Mouse (Mus musculus) midbrain, embryonic 14.5 days (tissue): ENCODE results near the gene Tinf2. TPM values are rescaled to one million over a fixed set of nuclear protein-coding genes. Genes with fewer than 3 reads are reported as not detected.

Experiments
- ATAC-seq: fragments of 200-750 bp; cut with Nextera tagmentation; 2 replicates; pipeline ENCODE4 v1.8.0; 2017; ENCODE audit warnings: moderate number of reproducible peaks, moderate library complexity; ENCODE audit not compliant: low FRiP score, low TSS enrichment
- DNase-seq: peaks from one replicate; pipeline ENCODE4 v3.0.0-alpha.2; 2015
- H3K27ac ChIP-seq: fragments of 300-500 bp; sonication (generic); replicated peaks from 2 replicates; pipeline ENCODE4 v1.5.1; 2014; ENCODE audit warnings: mild to moderate bottlenecking, low read depth, low read length, moderate library complexity
- H3K27me3 ChIP-seq: fragments of 300-500 bp; sonication (generic); 2 replicates; pipeline ENCODE4 v1.6.1; 2014; ENCODE audit warnings: low read length, control low read depth, mixed read lengths; ENCODE audit not compliant: control insufficient read depth, insufficient read depth
- H3K36me3 ChIP-seq: fragments of 300-500 bp; sonication (generic); 2 replicates; pipeline ENCODE4 v1.6.1; 2014; ENCODE audit warnings: low read length, control low read depth; ENCODE audit not compliant: control insufficient read depth, insufficient read depth
- H3K4me1 ChIP-seq: fragments of 300-500 bp; sonication (generic); 2 replicates; pipeline ENCODE4 v1.6.1; 2014; ENCODE audit warnings: mild to moderate bottlenecking, antibody characterized with exemption, low read length, control low read depth; ENCODE audit not compliant: control insufficient read depth, insufficient read depth
- H3K4me2 ChIP-seq: fragments of 300-500 bp; sonication (generic); 2 replicates; pipeline ENCODE4 v1.6.1; 2014; ENCODE audit warnings: mild to moderate bottlenecking, low read length, moderate library complexity
- H3K4me3 ChIP-seq: fragments of 300-500 bp; sonication (generic); replicated peaks from 2 replicates; pipeline ENCODE4 v1.5.1; 2014; ENCODE audit warnings: low read depth, low read length
- H3K9ac ChIP-seq: fragments of 300-500 bp; sonication (generic); replicated peaks from 2 replicates; pipeline ENCODE4 v1.6.1; 2014; ENCODE audit warnings: mild to moderate bottlenecking, low read length, moderate library complexity
- H3K9me3 ChIP-seq: fragments of 300-500 bp; sonication (generic); 2 replicates; pipeline ENCODE4 v1.6.1; 2016; ENCODE audit warnings: low read length, control low read depth, mixed read lengths; ENCODE audit not compliant: control insufficient read depth
- WGBS: fragments of 180-500 bp; shearing (Covaris S2); extraction: QIAGEN DNeasy Blood & Tissue Kit; methylation state at CpG from one replicate; pipeline ENCODE4 v1.1.7; 2014; 5-methylcytosine and 5-hydroxymethylcytosine counted together
- polyA plus RNA-seq: library from polyadenylated mRNA; unstranded; fragments of >200 nt; fragmentation: Nextera tagmentation; extraction: Ambion mirVana; gene quantifications from 2 replicates; pipeline ENCODE4 v1.2.1, GENCODE M21; 2014

The Tinf2 gene
- polyA plus RNA-seq, 1 experiment from 2014 or later: 26.9 TPM

GRCm38 (mm10) chr14:55721700-55722437 lies 40.2 kb upstream of the Tinf2 start, which contains the start of gene Rabggta:
Gene Rabggta, minus strand, starts transcription at chr14:55722263.
- WGBS: under 1% methylated on average over 50 of the region's 50 CpGs
- peaks cover 27% of the 10 kb centered on the region for H3K36me3 ChIP-seq
- H3K9me3 ChIP-seq: no peaks in the 10 kb centered on the region
- H3K9ac ChIP-seq: peak within 1 kb of the TSS; percentile 75
- DNase-seq (peak; percentile 97), ATAC-seq (peak; percentile 96)
- H3K4me2 ChIP-seq: peak within 1 kb of the TSS; percentile 67
- H3K27me3 ChIP-seq: no peaks in the 10 kb centered on the region
- peak within 1 kb of the TSS; percentile 73 for H3K4me3 ChIP-seq
- H3K27ac ChIP-seq: peak within 1 kb of the TSS; percentile 81
- peaks cover 6% of the 10 kb centered on the region for H3K4me1 ChIP-seq

- Histone ChIP-seq H3K4me1 (peaks cover 6% of the 10 kb centered on the region), H3K4me3 (peak overlapping the region; percentile 73), H3K4me2 (peak overlapping the region; percentile 67), H3K27me3 (no peaks in the 10 kb centered on the region), H3K27ac (peak overlapping the region; percentile 81; the same call in 1 of the 2 replicates), H3K9me3 (no peaks in the 10 kb centered on the region), H3K9ac (peak overlapping the region; percentile 75; the same call in 1 of the 2 replicates), H3K36me3 (peaks cover 35% of the 10 kb centered on the region)
- no peak for DNase-seq
- 75% methylated on average over 6 of the region's 6 CpGs for WGBS
- no peak for ATAC-seq
Measured at GRCm38 (mm10) chr14:55721076-55721475, 39.5 kb upstream of the Tinf2 start.

GRCm38 (mm10) chr14:55720666-55721065 lies 39.0 kb upstream of the Tinf2 start:
- H3K4me2 ChIP-seq: no peak overlapping the region; the same call in 1 of the 2 replicates
- no peaks in the 10 kb centered on the region for H3K27me3 ChIP-seq
- peaks cover 37% of the 10 kb centered on the region for H3K36me3 ChIP-seq
- peaks cover 6% of the 10 kb centered on the region for H3K4me1 ChIP-seq
- no peak overlapping the region for H3K9ac ChIP-seq
- no peaks in the 10 kb centered on the region for H3K9me3 ChIP-seq
- no peak overlapping the region for H3K27ac ChIP-seq
- ATAC-seq: no peak
- H3K4me3 ChIP-seq: no peak overlapping the region
- WGBS: 94% methylated on average over 12 of the region's 12 CpGs
- DNase-seq: no peak

GRCm38 (mm10) chr14:55719737-55720136 lies 38.1 kb upstream of the Tinf2 start:
- Histone ChIP-seq H3K4me3 (no peak overlapping the region), H3K4me2 (no peak overlapping the region), H3K27ac (no peak overlapping the region), H3K27me3 (no peaks in the 10 kb centered on the region), H3K36me3 (peaks cover 37% of the 10 kb centered on the region), H3K9me3 (no peaks in the 10 kb centered on the region), H3K9ac (no peak overlapping the region), H3K4me1 (peaks cover 6% of the 10 kb centered on the region)
- 94% methylated on average over 6 of the region's 6 CpGs for WGBS
- DNase-seq (no peak), ATAC-seq (no peak)

GRCm38 (mm10) chr14:55716884-55717283 lies 35.3 kb upstream of the Tinf2 start:
- DNase-seq: no peak
- no peak overlapping the region for H3K27ac ChIP-seq
- H3K4me3 ChIP-seq: no peak overlapping the region
- ATAC-seq: no peak
- no peak overlapping the region for H3K4me2 ChIP-seq
- H3K4me1 ChIP-seq: peaks cover 6% of the 10 kb centered on the region
- H3K27me3 ChIP-seq: 0 out of 2 replicates have a peak, but pooled peaks cover 8% of the 10 kb centered on the region
- no peaks in the 10 kb centered on the region for H3K9me3 ChIP-seq
- H3K36me3 ChIP-seq: peaks cover 37% of the 10 kb centered on the region
- H3K9ac ChIP-seq: no peak overlapping the region
- 90% methylated on average over 8 of the region's 8 CpGs for WGBS

- H3K36me3 ChIP-seq: peaks cover 37% of the 10 kb centered on the region
Measured at GRCm38 (mm10) chr14:55716271-55716670, 34.7 kb upstream of the Tinf2 start.

GRCm38 (mm10) chr14:55714893-55715292 lies 33.3 kb upstream of the Tinf2 start:
- Histone ChIP-seq H3K27me3 (0 out of 2 replicates have a peak, but pooled peaks cover 8% of the 10 kb centered on the region), H3K4me2 (no peak overlapping the region), H3K9me3 (no peaks in the 10 kb centered on the region), H3K27ac (no peak overlapping the region), H3K36me3 (peaks cover 37% of the 10 kb centered on the region), H3K4me3 (no peak overlapping the region), H3K9ac (no peak overlapping the region), H3K4me1 (no peaks in the 10 kb centered on the region)
- DNase-seq: no peak
- WGBS: 47% methylated on average over 6 of the region's 6 CpGs
- ATAC-seq: no peak

More at GRCm38 (mm10) chr14:55716271-55716670, 34.7 kb upstream of the Tinf2 start:
- no peak overlapping the region for H3K4me2 ChIP-seq
- 0 out of 2 replicates have a peak, but pooled peaks cover 8% of the 10 kb centered on the region for H3K27me3 ChIP-seq
- H3K4me3 ChIP-seq: no peak overlapping the region
- ATAC-seq: no peak
- no peaks in the 10 kb centered on the region for H3K9me3 ChIP-seq
- peaks cover 4% of the 10 kb centered on the region for H3K4me1 ChIP-seq
- no peak for DNase-seq
- H3K9ac ChIP-seq: no peak overlapping the region
- H3K27ac ChIP-seq: no peak overlapping the region
- 96% methylated on average over 6 of the region's 6 CpGs for WGBS

GRCm38 (mm10) chr14:55713729-55714122 lies 32.1 kb upstream of the Tinf2 start, which contains the start of gene Tgm1:
Gene Tgm1, minus strand, starts transcription at chr14:55713926.
- no peaks in the 10 kb centered on the region for H3K4me1 ChIP-seq
- no peak for ATAC-seq
- no peak within 1 kb of the TSS for H3K4me2 ChIP-seq
- DNase-seq: no peak
- WGBS: 31% methylated on average over 4 of the region's 4 CpGs
- H3K27ac ChIP-seq: no peak within 1 kb of the TSS
- no peaks in the 10 kb centered on the region for H3K9me3 ChIP-seq
- 0 out of 2 replicates have a peak, but pooled peaks cover 8% of the 10 kb centered on the region for H3K27me3 ChIP-seq
- no peak within 1 kb of the TSS for H3K4me3 ChIP-seq
- H3K9ac ChIP-seq: no peak within 1 kb of the TSS
- H3K36me3 ChIP-seq: peaks cover 27% of the 10 kb centered on the region
